Mouse (Mus musculus) CH12.LX (cell line): Measurements from ENCODE around the gene Kcnmb3.

Experiments used
- GABPA ChIP-seq: IDR thresholded peaks from 2 replicates; pipeline ENCODE4 v1.6.1; 2012; ENCODE audit warnings: low read depth, low read length, improper control_type of control experiment, inconsistent platforms; ENCODE audit not compliant: insufficient replicate concordance
- JUN ChIP-seq: IDR thresholded peaks from 2 replicates; pipeline ENCODE4 v1.6.1; 2011; ENCODE audit warnings: low read depth, mild to moderate bottlenecking, low read length, improper control_type of control experiment, moderate library complexity; ENCODE audit not compliant: insufficient read depth
- MAX ChIP-seq: IDR thresholded peaks from 2 replicates; pipeline ENCODE4 v1.6.1; 2011; ENCODE audit warnings: low read length, improper control_type of control experiment
- POLR2A ChIP-seq: IDR thresholded peaks from 2 replicates; pipeline ENCODE4 v1.6.1; 2011; ENCODE audit warnings: low read depth, mild to moderate bottlenecking, improper control_type of control experiment, low read length
- TCF12 ChIP-seq: IDR thresholded peaks from 2 replicates; pipeline ENCODE4 v1.6.1; 2014; ENCODE audit warnings: low read depth, mild to moderate bottlenecking, inconsistent platforms, low read length, improper control_type of control experiment

DNA sequence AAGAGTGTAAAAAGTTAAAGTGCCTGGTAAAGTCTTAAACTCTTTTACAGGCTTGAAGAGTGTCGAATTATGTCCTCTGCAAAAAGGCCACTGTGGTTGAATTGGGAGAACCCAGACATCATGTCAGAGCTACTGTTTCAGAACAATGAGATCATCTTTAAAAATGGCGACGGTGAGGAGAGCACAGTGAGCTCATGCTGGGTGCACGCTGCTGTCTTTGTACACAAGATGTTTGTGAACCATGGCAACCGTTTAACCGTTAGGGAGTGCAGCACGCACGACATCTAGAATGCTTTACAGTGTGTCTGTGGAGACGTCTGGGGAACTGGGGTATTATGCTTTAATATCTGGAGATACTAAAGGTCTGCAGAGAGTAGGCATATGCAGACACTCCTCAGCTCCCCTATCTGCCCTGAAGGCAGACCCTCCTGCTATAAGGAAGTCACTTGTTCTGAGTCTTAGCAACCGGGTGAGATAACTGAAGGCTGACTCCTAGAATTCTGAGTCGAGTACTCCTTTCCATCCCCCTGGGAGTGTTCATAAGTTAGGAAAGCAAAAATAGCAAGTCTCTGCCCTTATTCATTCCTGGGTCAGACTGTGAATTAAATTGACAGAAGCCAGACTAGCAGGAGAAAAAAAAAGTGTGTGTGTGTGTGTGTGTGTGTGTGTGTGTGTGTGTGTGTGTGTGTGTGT lies 37.6 kb downstream of the Kcnmb3 start:
- TF ChIP-seq POLR2A (no peak), MAX (no peak), TCF12 (no peak), JUN (peak; percentile 77), GABPA (no peak)
